Mouse (Mus musculus) heart, adult 2 months (tissue): ENCODE measurements around the gene Zfp764. TPM values are rescaled to one million over a fixed set of nuclear protein-coding genes. Genes with fewer than 3 reads are reported as not detected.
"Not testable (repeated sequence)": the region's sequence is repeated elsewhere in the genome, so short reads cannot be mapped to it uniquely, and the experiment has no call there.

Experiments used
- DNase-seq, 2 experiments: peaks; one replicate each; pipeline ENCODE4 v3.0.0; 2021
- H3K27ac ChIP-seq: fragments of 200-600 bp; 2 replicates; pipeline ENCODE4 v1.8.1; 2022
- H3K27me3 ChIP-seq: fragments of 200-500 bp; 2 replicates; pipeline ENCODE4 v1.6.1; 2012; ENCODE audit warnings: mild to moderate bottlenecking, low read length, inconsistent platforms, mixed read lengths; ENCODE audit not compliant: control insufficient read depth, insufficient read depth
- H3K36me3 ChIP-seq: fragments of 200-500 bp; 2 replicates; pipeline ENCODE4 v1.6.1; 2012; ENCODE audit warnings: low read length, inconsistent platforms; ENCODE audit not compliant: control insufficient read depth, insufficient read depth
- H3K4me1 ChIP-seq: fragments of 200-500 bp; 2 replicates; pipeline ENCODE4 v1.6.1; 2011; ENCODE audit warnings: low read length; ENCODE audit not compliant: control insufficient read depth, insufficient read depth
- H3K4me3 ChIP-seq: fragments of 200-600 bp; 2 replicates; pipeline ENCODE4 v1.8.1; 2022
- H3K79me2 ChIP-seq: fragments of 200-500 bp; replicated peaks from 2 replicates; pipeline ENCODE4 v1.6.1; 2012; ENCODE audit warnings: mild to moderate bottlenecking, inconsistent platforms, low read length, moderate library complexity, mixed read lengths; ENCODE audit not compliant: control insufficient read depth, insufficient read depth
- H3K9ac ChIP-seq: fragments of 200-500 bp; 2 replicates; pipeline ENCODE4 v1.6.1; 2012; ENCODE audit warnings: low read depth, mild to moderate bottlenecking, control low read depth, inconsistent platforms, low read length, mixed read lengths
- CTCF ChIP-seq: fragments of 200-600 bp; IDR thresholded peaks from 2 replicates; pipeline ENCODE4 v1.8.1; 2022; ENCODE audit warnings: antibody characterized with exemption, mild to moderate bottlenecking, moderate library complexity
- EP300 ChIP-seq: fragments of 200-500 bp; IDR thresholded peaks from 2 replicates; pipeline ENCODE4 v1.6.1; 2011; ENCODE audit warnings: low read depth, low read length, control low read depth; ENCODE audit not compliant: insufficient read depth
- POLR2A ChIP-seq: fragments of 200-500 bp; IDR thresholded peaks from 2 replicates; pipeline ENCODE4 v1.6.1; 2011; ENCODE audit warnings: mild to moderate bottlenecking, low read depth, low read length, control low read depth; ENCODE audit not compliant: insufficient read depth
- WGBS: fragments of 180-500 bp; shearing (Covaris S2); methylation state at CpG from one replicate; pipeline ENCODE4 v1.1.7; 2018; 5-methylcytosine and 5-hydroxymethylcytosine counted together
- intact Hi-C: fragments of 180-260 bp; cut with DNase I; formaldehyde crosslinking; loops from one replicate; pipeline ENCODE4 v1.15.1; 2025
- polyA plus RNA-seq: library from polyadenylated mRNA; depleted of rRNA; stranded (reverse); fragments of >200 nt; gene quantifications from 2 replicates; pipeline ENCODE4 v1.2.3, GENCODE M21; 2012
- total RNA-seq, 2 experiments: library from RNA; stranded (reverse); gene quantifications; 2 replicates each; pipeline ENCODE4 v1.2.3; 2021

Gene Zfp764
- total and polyA plus RNA-seq, 3 experiments: 2.6 to 3.2 (median 3.2) TPM

DNA sequence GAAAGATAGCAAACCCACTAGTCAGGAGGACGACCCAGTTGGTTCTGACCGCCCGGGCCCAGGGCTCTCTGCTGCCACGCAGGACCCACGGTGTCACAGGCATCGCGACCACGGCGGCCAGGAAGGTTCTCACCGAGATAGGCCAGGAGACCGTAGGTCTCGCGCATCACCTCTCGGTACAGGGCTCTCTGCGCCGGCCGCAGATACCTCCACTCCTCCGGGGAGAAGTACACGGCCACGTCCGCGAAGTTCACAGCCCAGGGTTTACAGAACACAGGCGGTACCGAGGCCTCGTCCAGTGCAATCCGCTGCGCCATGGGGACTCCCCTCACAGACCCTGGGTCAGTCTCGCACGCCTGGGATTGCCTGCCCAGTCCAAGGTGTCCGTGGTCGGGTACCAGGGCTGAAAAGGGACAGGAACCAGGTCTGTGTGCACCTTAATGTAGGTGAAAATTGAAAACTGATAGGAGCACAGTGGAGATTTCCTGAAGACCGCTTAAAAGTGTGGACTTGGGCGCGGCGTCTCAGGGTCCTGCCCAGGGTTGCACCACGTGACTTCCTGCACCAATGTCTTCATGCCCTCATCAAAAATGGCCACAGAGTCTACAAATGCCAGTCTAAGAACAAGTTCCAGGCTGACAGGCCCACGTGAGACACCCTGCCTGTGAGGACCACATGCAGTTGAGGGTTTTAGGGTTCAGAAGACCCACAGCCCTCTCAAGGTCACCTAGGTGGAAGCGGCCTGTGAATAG is 19.8 kb downstream of the Zfp764 start, which contains the start of gene 9130019O22Rik:
Gene 9130019O22Rik (minus strand): TSS at position 526 of the 752 bp plus-strand sequence.
- TF ChIP-seq CTCF (no peak), EP300 (0 out of 2 replicates have a peak, but pooled peaks have one; percentile 19), POLR2A (peak; percentile 94)
- no peaks in the 10 kb centered on the region for H3K27me3 ChIP-seq
- intact Hi-C loops: loop anchor here (1.0 kb wide), 1 partner anchor 12 kb away; no protein-coding TSS in a partner anchor
- H3K4me1 ChIP-seq: peaks cover 2% of the 10 kb centered on the region
- no peaks in the 10 kb centered on the region for H3K36me3 ChIP-seq
- H3K27ac ChIP-seq: peak within 1 kb of the TSS; percentile 78
- H3K9ac ChIP-seq: peak within 1 kb of the TSS; percentile 72
- 10% methylated on average over 38 of the region's 38 CpGs for WGBS
- H3K79me2 ChIP-seq: no peaks in the 10 kb centered on the region
- DNase-seq: peak; percentile 87 to 92
- peak within 1 kb of the TSS; percentile 72 for H3K4me3 ChIP-seq

- H3K4me3 ChIP-seq, H3K9ac ChIP-seq, intact Hi-C loops, DNase-seq, H3K4me1 ChIP-seq, H3K27ac ChIP-seq, H3K36me3 ChIP-seq, H3K79me2 ChIP-seq, H3K27me3 ChIP-seq: not testable (repeated sequence)
- WGBS: 96% methylated on average over 4 of the region's 4 CpGs
Measured at GRCm38 (mm10) chr7:127385560-127385959, 21.1 kb downstream of the Zfp764 start.

GRCm38 (mm10) chr7:127378310-127378921 is 28.2 kb downstream of the Zfp764 start:
- no peak for DNase-seq
- peaks cover 1% of the 10 kb centered on the region; the same call in 1 of the 2 replicates for H3K4me1 ChIP-seq
- no peaks in the 10 kb centered on the region for H3K27me3 ChIP-seq
- intact Hi-C loops: no loop called here
- no peaks in the 10 kb centered on the region for H3K79me2 ChIP-seq
- H3K9ac ChIP-seq: no peak overlapping the region
- no peak for TF ChIP-seq EP300
- TF ChIP-seq CTCF: no peak
- no peak overlapping the region for H3K4me3 ChIP-seq
- H3K36me3 ChIP-seq: no peaks in the 10 kb centered on the region
- H3K27ac ChIP-seq: no peak overlapping the region
- WGBS: 60% methylated on average over 6 of the region's 6 CpGs

- TF ChIP-seq CTCF: peak; percentile 72
- peak; percentile 93 for TF ChIP-seq POLR2A
- TF ChIP-seq EP300: 0 out of 2 replicates have a peak, but pooled peaks have one; percentile 64
- DNase-seq: peak; percentile 93 to 95
- not testable (repeated sequence) for H3K36me3 ChIP-seq, H3K4me1 ChIP-seq, H3K27me3 ChIP-seq, H3K79me2 ChIP-seq
- H3K9ac ChIP-seq: peak within 1 kb of the TSS; percentile 83
- WGBS: under 1% methylated on average over 49 of the region's 49 CpGs
- intact Hi-C loops: loop anchor here (1.0 to 2.0 kb wide), 2 partner anchors 12 to 17 kb away; partner anchors contain the start of genes 9130019O22Rik and E430018J23Rik
- peak within 1 kb of the TSS; percentile 76 for H3K4me3 ChIP-seq
- H3K27ac ChIP-seq: peak within 1 kb of the TSS; percentile 90
Measured at GRCm38 (mm10) chr7:127375271-127376245, 31.1 kb downstream of the Zfp764 start, which contains the start of gene Zfp747. TSS of gene Zfp747 (minus strand) at chr7:127376050.

GRCm38 (mm10) chr7:127371870-127372269 is 34.8 kb downstream of the Zfp764 start:
- H3K36me3 ChIP-seq, H3K4me3 ChIP-seq, DNase-seq, intact Hi-C loops, H3K9ac ChIP-seq, H3K27ac ChIP-seq, H3K27me3 ChIP-seq, H3K4me1 ChIP-seq, H3K79me2 ChIP-seq: not testable (repeated sequence)
- WGBS: 94% methylated on average over 3 of the region's 3 CpGs
- 0 out of 2 replicates have a peak, but pooled peaks have one; percentile 23 for TF ChIP-seq CTCF
